Mouse (Mus musculus) hematopoietic stem cell, adult 5-6 weeks (primary cell): ENCODE data around the gene Lgals2. TPM values are rescaled to one million over a fixed set of nuclear protein-coding genes. Genes with fewer than 3 reads are reported as not detected.

Experiments used
- ATAC-seq, 2 experiments: fragments of 125-278 bp in 1 of 2; replicated peaks in 1 of 2; 2 replicates each; pipeline ENCODE4 v1.8.0; 2016 to 2017; ENCODE audit warnings: inconsistent platforms in 2 of 2, mild to moderate bottlenecking in 2 of 2, moderate number of reproducible peaks in 2 of 2, low read depth in 1 of 2, moderate TSS enrichment in 1 of 2; ENCODE audit not compliant: low FRiP score in 2 of 2, poor library complexity in 2 of 2, severe bottlenecking in 2 of 2, insufficient read depth in 1 of 2, low TSS enrichment in 1 of 2
- total RNA-seq: library from RNA; stranded (forward); fragments of 172-1452, 232-1000 nt; gene quantifications from 2 replicates; pipeline ENCODE4 v1.2.3, GENCODE M21; 2017

Lgals2 gene
- total RNA-seq, 1 experiment from 2014 or later, result not detected

DNA sequence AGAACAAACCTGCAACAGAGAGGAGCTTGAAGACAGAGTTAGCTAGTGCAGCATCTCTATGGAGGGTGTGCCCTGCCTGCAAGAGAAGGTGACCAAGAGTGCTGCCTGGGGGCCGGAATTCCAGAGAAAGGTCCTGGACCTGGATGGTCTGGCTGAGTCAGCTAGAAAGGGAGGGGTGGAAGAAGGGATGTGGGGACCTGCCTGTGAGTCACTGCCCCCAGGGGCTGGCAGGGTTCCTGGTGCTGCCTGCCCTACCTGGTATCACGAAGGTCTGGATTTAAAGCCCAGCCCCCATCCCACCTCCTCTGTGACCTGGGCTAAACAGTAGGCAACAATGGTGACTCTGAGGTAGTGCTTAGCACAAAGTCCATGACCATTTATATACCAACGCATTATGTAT is 48.2 kb downstream of the Lgals2 start:
- ATAC-seq, result no peak

DNA sequence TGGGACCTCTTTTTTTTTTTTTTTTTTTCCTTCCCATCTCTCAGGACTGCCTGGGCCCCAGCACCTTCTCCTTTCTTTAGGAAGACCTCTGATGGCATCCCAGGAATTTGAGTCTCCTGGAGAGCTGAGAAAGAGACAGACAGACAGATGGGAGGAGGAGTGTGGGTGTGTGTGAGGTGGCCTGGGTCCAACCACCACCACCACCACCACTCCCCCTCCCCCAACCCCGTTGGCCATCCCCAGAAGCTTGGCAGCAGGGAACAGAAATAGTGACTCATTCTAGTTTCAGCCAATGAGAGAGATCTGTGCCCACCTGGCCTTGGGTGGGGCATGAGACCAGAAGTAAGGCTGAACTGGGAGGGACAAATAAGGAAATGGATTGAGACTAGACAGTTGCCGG is 48.7 kb downstream of the Lgals2 start:
- ATAC-seq, result no peak

DNA sequence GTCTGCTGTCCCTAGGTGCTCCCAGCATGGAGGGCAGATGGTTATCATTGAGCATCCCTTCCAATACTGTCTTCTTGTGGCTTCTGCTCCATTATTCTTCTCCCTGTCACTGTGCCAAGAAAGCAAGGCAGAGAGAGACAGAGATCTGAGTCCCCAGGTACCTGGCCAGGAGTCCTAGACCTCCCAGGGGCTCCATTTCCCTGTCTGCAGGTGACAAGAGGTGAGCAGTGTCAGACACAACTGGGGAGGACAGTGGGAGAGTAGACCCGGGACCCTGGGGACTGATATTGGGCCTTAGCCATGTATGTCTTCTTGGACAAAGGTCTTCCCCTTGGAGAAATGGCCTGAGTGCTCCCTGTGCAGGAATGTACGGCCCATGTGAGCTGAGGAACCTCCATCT is 50.0 kb downstream of the Lgals2 start:
- no peak for ATAC-seq

DNA sequence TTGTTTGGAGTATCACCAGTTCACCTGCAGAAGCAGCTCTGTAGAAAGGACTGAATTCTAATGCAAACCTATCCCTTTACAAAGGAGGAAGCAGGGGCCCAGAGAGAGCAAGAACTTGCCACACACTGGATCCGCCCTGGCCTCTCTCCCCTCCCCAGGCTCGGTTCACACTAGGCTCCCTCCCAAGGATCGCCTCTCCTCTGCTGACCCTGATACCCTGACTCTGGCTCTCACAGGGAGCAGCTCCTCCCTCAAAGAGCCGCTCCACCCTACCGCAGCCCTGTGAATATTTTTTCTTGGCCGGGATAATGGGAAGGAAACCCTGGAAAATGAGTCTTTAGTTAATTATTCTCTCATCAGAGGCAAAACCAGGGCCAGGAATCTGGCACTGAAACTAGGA is 51.0 kb downstream of the Lgals2 start:
- no peak; a peak in 1 of 4 replicates for ATAC-seq

DNA sequence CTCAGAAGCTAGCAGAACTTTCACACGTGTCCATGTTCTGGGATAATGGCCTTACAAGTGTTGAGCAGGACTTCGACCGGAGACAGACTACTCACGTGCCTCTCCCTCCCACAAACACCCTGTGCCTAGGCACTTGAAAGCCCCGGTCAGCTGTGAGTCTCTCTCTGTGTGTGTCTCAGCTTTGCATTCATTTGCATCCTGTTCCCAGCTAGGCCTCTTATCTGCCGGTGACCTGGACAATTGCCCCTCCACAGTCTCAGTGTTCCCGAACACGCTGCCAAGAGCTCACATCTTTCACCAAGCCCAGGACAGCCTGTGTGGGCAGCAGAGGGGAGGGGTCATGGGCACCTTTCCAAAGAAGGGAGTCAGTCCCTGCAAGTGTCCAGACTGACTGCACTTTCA is 51.8 kb downstream of the Lgals2 start:
- no peak for ATAC-seq

DNA sequence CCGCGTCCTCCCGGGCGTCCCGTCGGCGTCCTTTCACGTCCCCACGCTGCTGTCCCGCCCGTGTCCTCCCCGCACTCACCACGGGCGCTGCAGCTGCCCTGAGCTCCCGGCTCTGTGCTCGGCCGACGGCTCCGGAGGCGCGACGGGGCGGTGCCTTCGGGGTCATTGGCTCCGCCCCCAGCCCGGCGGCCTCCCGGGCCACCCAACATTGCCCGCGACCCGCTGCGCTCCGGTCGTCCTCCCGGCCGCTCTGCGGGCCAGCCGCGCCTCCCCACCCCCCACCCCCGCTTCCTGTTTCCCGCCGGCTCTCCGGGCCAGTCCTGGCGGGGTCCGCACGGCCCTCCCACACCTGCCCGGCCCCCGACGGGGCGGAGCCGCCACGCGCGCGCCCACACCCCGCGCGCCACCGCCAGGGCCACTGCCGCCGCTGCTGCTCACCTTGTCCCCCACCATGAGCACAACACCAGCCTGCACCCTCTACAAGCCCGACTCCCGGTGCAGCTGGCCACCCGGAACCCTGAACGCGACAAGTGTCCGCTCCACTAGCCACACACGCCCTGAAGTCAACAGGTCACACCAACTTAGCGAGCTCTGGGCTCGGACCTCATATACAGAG is 52.4 kb downstream of the Lgals2 start, which contains the start of gene Card10:
Gene Card10 (minus strand): TSS at position 267 of the 616 bp plus-strand sequence.
- ATAC-seq, result peak in 1 of 2 experiments; percentile 65; a peak in 3 of 4 replicates

DNA sequence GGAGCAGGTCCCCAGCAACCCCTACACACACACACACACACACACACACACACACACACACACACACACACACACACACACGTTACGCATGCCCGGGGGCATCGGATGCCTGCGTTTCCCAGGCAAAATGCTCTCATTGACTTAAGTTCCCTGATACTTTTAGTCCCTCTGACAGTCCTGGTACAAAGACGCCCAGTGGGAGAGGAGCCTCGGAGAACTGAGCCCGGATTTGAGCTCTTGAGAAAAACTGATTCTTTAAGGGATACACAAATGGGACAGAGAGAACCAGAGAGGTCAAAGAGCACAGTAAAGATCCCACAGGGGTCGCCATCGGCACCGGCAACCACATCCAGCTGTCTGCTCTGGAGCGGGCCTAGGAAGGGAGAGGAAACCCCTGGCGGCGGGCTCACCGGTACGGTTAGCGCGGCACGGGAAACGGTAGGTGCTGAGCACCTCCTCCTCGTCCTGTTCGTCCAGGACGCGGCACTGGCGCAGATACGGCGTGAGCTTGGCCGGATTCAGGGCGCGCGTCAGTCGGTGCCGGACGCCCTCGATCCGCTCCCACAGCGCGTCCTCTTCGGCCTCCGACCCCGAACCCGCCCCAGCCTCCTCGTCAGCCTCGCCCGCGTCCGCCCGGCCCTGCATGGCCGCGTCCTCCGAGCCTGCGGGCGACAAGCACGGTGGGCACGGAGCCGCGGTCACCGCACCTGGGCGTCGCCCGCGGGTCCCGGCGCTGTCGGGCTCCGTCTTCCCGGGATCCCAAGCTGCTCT is 53.2 kb downstream of the Lgals2 start:
- peak in 1 of 2 experiments; percentile 6; a peak in 1 of 4 replicates for ATAC-seq

DNA sequence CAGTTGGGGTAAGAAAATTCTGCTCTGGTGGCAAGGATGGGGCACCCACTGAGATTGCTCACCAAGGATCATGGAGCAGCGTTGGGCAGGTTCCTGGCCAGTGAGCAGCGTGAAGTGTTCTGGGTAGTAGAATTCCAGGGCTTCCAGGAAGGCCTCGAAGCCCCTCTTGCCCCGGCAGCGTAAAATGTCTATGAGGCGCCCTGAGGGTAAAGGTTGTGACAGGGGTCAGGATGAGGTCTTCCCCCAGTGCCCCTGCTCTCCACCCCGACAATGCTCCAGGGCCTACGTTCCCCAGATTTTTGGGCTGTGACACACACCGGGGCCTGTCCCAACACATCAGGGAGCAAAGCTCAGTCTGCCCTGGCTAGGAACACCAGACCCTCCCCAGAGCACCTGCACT is 53.8 kb downstream of the Lgals2 start:
- no peak for ATAC-seq

Other genes starting within 250 kb of the Lgals2 start
- gene Elfn2, start 136.8 kb downstream of the Lgals2 start, total RNA-seq, result 0.20 and 1.3 TPM in 2 replicates
- 45.7 and 53.7 TPM in 2 replicates for gene Mfng, start 82.1 kb downstream of the Lgals2 start, total RNA-seq
- gene Card10, start 52.5 kb downstream of the Lgals2 start, total RNA-seq, result 0.13 TPM in 1 of 2 replicates, not detected in the other
- gene Cdc42ep1, start 12.9 kb downstream of the Lgals2 start, total RNA-seq, result not detected in 2 replicates
- 11.9 and 12.3 TPM in 2 replicates for gene Gga1, start 21.7 kb upstream of the Lgals2 start, total RNA-seq
- gene Gm49510, start 44.1 kb upstream of the Lgals2 start, total RNA-seq, result 1.7 TPM in 1 of 2 replicates, not detected in the other
- gene Sh3bp1, start 44.2 kb upstream of the Lgals2 start, total RNA-seq, result 19.9 and 27.4 TPM in 2 replicates
- 7.7 and 8.4 TPM in 2 replicates for gene Pdxp, start 58.4 kb upstream of the Lgals2 start, total RNA-seq
- gene Lgals1, start 71.2 kb upstream of the Lgals2 start, total RNA-seq, result 77.1 and 108 TPM in 2 replicates
- 23.7 and 37.5 TPM in 2 replicates for gene Nol12, start 79.4 kb upstream of the Lgals2 start, total RNA-seq
- gene Triobp, start 92.2 kb upstream of the Lgals2 start, total RNA-seq, result 28.3 and 39.2 TPM in 2 replicates
- 75.7 and 76.0 TPM in 2 replicates for gene H1f0, start 172.9 kb upstream of the Lgals2 start, total RNA-seq
- gene Galr3, start 186.4 kb upstream of the Lgals2 start, total RNA-seq, result 1.5 and 1.7 TPM in 2 replicates
- gene Ankrd54, start 207.4 kb upstream of the Lgals2 start, total RNA-seq, result 15.1 and 15.6 TPM in 2 replicates
- 204 and 224 TPM in 2 replicates for gene Eif3l, start 219.7 kb upstream of the Lgals2 start, total RNA-seq